Mouse (Mus musculus): Measurements from ENCODE around the gene Cd2ap. TPM values are rescaled to one million over a fixed set of nuclear protein-coding genes. Genes with fewer than 3 reads are reported as not detected.

Gene Cd2ap
- total RNA-seq, 2 experiments from 2014 or later, result 18.8 to 19.4 TPM

GRCm38 (mm10) chr17:42875015-42875414 lies 1.4 kb downstream of the Cd2ap start:
- no peak for DNase-seq (ENCODE audit: low spot score in 2 of 2)
- intact Hi-C loops (cut with DNase I), result no loop called here

GRCm38 (mm10) chr17:42870465-42870864 lies 6.0 kb downstream of the Cd2ap start:
- intact Hi-C loops (cut with DNase I), result no loop called here
- no peak for DNase-seq (ENCODE audit: low spot score in 2 of 2)

GRCm38 (mm10) chr17:42863186-42863585 lies 13.3 kb downstream of the Cd2ap start:
- intact Hi-C loops (cut with DNase I), result no loop called here
- no peak for DNase-seq (ENCODE audit: low spot score in 2 of 2)

- no peak for DNase-seq (ENCODE audit: low spot score in 2 of 2)
- intact Hi-C loops (cut with DNase I), result no loop called here
Measured at GRCm38 (mm10) chr17:42860370-42860769, 16.1 kb downstream of the Cd2ap start.

GRCm38 (mm10) chr17:42857506-42857905 lies 19.0 kb downstream of the Cd2ap start:
- intact Hi-C loops (cut with DNase I), result no loop called here
- no peak for DNase-seq (ENCODE audit: low spot score in 2 of 2)

GRCm38 (mm10) chr17:42847108-42847507 lies 29.4 kb downstream of the Cd2ap start:
- intact Hi-C loops (cut with DNase I), result no loop called here
- no peak for DNase-seq (ENCODE audit: low spot score in 2 of 2)

GRCm38 (mm10) chr17:42837193-42837592 lies 39.3 kb downstream of the Cd2ap start:
- DNase-seq (ENCODE audit: low spot score in 2 of 2), result no peak
- intact Hi-C loops (cut with DNase I), result no loop called here

- intact Hi-C loops (cut with DNase I), result no loop called here
- DNase-seq (ENCODE audit: low spot score in 2 of 2), result peak; percentile 40 to 53
Measured at GRCm38 (mm10) chr17:42822787-42823186, 53.7 kb downstream of the Cd2ap start.

- no peak for DNase-seq (ENCODE audit: low spot score in 2 of 2)
- intact Hi-C loops (cut with DNase I), result no loop called here
Measured at GRCm38 (mm10) chr17:42815374-42815773, 61.1 kb downstream of the Cd2ap start.

- intact Hi-C loops (cut with DNase I), result no loop called here
- DNase-seq (ENCODE audit: low spot score in 2 of 2), result no peak
Measured at GRCm38 (mm10) chr17:42792412-42792975, 84.0 kb downstream of the Cd2ap start.

GRCm38 (mm10) chr17:42790787-42791186 lies 85.7 kb downstream of the Cd2ap start:
- intact Hi-C loops (cut with DNase I), result no loop called here
- DNase-seq (ENCODE audit: low spot score in 2 of 2), result no peak

GRCm38 (mm10) chr17:42789723-42790122 lies 86.7 kb downstream of the Cd2ap start:
- no peak for DNase-seq (ENCODE audit: low spot score in 2 of 2)
- intact Hi-C loops (cut with DNase I), result no loop called here

- intact Hi-C loops (cut with DNase I), result no loop called here
- DNase-seq (ENCODE audit: low spot score in 2 of 2), result no peak
Measured at GRCm38 (mm10) chr17:42788686-42789453, 87.6 kb downstream of the Cd2ap start.

GRCm38 (mm10) chr17:42782156-42782757 lies 94.2 kb downstream of the Cd2ap start:
- intact Hi-C loops (cut with DNase I), result no loop called here
- peak; percentile 85 to 86 for DNase-seq (ENCODE audit: low spot score in 2 of 2)

GRCm38 (mm10) chr17:42753791-42754190 lies 122.7 kb downstream of the Cd2ap start:
- no peak for DNase-seq (ENCODE audit: low spot score in 2 of 2)
- intact Hi-C loops (cut with DNase I), result no loop called here

- intact Hi-C loops (cut with DNase I), result no loop called here
- no peak for DNase-seq (ENCODE audit: low spot score in 2 of 2)
Measured at GRCm38 (mm10) chr17:42752173-42752572, 124.3 kb downstream of the Cd2ap start.

- intact Hi-C loops (cut with DNase I), result no loop called here
- DNase-seq (ENCODE audit: low spot score in 2 of 2), result no peak
Measured at GRCm38 (mm10) chr17:42745657-42746420, 130.6 kb downstream of the Cd2ap start.
